Mouse (Mus musculus) cerebellum, postnatal 10 days (tissue): ENCODE data around the gene Areg.
A peak's percentile ranks its signal among the peaks of the same experiment; 100 is the strongest.

Experiments
- DNase-seq, 2 experiments: peaks; one replicate each; pipeline ENCODE4 v3.0.0; 2021; ENCODE audit warnings: mixed read lengths in 2 of 2

The Areg gene

DNA sequence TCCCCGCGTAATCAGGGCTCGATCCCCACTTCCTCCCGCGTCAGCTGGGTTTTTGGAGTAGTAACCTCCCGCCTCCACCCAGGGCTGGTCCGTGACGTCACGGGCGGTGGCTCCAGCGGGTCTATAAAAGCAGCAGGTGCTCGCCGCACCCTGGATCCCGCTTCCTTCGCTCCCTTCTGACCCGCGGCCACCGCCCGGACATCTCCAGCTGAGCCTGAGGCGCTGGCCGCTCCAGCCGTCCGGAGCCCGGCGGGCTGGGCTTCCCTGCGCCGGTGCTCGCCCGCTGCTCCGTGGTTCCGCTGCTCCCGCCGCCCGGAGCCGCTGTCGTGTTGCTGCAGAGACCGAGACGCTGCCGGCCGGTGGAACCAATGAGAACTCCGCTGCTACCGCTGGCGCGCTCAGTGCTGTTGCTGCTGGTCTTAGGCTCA, at the start of gene Areg:
Gene Areg, plus strand, starts transcription at position 154 of the 428 bp plus-strand sequence.
- DNase-seq, result peak; percentile 63 to 74

GRCm38 (mm10) chr5:91090301-91090700, 49.1 kb upstream of the Areg start:
- no peak for DNase-seq

DNA sequence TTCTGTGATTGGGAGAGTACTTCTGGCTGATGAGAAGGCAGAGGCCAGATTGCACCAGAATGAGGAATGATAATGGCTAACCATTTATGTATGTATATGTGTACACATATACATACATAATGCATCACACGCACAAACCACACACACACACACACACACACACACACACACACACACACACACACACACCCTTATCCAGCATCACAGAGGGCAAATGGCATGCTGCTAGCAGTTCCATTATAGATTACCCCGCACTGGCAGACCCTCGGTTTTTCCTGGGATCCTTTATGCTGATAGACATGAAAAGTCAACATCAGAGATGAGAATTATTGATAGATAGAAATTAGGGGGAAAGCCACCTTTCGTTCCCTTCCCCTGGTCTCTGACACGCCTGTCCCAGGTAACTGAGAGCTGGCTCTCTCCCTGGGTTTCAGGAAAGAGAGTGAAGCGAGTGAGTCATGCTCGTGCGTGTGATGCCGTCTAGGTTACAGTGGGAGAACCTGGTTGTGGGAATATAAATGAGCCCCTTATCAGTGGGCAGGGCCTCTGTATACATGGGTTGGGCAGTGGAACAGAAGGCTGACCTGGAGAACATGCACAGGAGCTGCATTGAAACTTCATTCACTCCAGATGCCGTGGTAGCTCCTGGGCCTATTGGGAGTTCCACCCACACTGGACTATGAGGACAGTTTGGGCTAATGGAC, 41.3 kb upstream of the Areg start:
- no peak for DNase-seq

- DNase-seq, result no peak
Observed at GRCm38 (mm10) chr5:91101742-91102141, 37.7 kb upstream of the Areg start.

GRCm38 (mm10) chr5:91103943-91104665, 35.3 kb upstream of the Areg start:
- peak; percentile 95 to 97 for DNase-seq

- DNase-seq, result no peak
Observed at GRCm38 (mm10) chr5:91106248-91106647, 33.2 kb upstream of the Areg start.

DNA sequence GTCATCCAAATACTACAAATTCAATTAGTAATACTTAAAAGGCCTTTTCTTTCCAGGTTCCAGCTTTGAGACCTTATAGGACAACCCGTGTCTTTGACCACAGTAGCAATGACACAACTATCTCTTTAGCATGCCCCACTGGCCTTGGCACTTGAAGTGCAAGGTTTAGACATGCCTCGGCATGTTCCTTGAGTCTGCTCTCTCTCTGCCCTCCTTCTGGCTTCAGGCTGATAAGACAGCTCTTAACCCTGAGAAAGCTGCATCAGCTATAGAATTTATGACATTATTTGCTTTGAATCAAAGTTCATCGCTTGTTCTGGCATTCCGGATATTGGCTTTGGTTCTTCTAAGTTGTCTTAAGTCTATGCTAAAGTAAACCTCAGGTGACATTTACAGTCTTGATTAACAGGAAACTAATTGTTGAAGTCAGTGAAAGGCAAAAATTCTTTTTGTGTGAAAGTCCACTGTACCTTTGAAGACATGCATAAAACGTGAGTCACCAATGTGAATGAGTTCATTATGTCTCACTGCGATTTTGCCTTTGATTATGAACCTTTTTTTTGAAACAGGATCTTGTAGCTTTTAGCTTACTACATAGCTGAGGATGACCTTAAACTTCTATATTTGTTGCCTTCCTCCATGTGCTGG, 29.3 kb upstream of the Areg start:
- DNase-seq, result no peak

GRCm38 (mm10) chr5:91111019-91111418, 28.4 kb upstream of the Areg start:
- DNase-seq, result peak; percentile 64 to 75

GRCm38 (mm10) chr5:91113967-91114366, 25.4 kb upstream of the Areg start:
- no peak for DNase-seq

DNA sequence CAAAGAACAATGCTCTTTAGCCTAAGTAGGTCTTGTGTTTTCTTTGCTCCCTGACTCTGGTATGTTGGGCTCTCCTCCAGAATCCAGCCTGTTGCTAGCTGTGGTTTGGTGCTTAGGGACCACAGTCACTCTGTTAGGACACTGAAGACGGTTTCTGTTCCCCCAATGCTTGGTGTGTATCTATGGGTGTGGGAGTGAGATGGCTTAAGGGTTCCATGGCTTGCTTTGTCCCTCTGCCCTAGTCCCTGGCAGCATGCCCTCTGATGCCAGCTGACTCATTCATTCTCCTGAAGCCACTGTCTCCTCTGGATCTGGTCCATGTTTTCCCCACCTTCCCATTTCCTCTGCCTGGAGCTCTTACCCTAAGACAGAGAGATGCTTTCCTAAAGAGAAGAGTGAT, 24.8 kb upstream of the Areg start:
- peak; percentile 54 to 62 for DNase-seq

GRCm38 (mm10) chr5:91118618-91119017, 20.8 kb upstream of the Areg start:
- no peak for DNase-seq

DNA sequence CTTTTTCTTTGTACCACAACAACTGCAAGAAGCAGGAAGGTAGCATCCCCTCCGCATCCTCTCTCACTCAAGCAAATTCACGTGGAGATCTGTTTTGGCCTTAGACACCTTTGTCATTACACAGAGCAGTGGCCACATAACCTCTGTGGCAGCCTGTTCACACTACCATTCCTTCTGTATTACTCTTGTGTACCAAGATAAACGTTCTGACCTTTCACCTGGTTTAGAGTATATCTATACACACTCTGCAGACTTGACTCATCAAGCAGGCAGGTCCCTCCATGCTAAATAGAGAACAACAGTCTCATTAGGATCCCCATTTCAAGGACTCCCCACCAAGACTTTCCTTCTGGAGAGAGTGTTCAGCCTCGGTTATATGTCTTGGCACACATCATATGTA, 16.0 kb upstream of the Areg start:
- DNase-seq, result no peak

- no peak for DNase-seq
Observed at GRCm38 (mm10) chr5:91124140-91124539, 15.3 kb upstream of the Areg start.

DNA sequence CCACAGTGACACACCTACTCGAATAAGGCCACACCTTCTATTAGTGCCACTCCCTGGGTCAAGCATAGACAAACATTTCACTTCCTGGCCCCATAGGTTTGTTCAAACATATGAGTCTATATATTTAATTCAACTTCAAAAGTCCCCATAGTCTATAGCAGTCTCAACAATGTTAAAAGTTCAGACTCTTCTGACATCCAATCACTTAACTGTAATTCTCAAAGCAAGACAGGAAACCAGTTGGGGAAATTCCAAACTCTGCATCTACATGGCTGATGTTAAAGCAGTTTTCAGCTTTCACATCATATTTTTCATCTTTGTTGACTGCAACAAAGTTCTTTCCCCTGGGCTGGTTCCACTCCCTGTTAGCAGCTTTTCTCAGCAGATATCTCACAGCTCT, 12.8 kb upstream of the Areg start:
- no peak for DNase-seq

DNA sequence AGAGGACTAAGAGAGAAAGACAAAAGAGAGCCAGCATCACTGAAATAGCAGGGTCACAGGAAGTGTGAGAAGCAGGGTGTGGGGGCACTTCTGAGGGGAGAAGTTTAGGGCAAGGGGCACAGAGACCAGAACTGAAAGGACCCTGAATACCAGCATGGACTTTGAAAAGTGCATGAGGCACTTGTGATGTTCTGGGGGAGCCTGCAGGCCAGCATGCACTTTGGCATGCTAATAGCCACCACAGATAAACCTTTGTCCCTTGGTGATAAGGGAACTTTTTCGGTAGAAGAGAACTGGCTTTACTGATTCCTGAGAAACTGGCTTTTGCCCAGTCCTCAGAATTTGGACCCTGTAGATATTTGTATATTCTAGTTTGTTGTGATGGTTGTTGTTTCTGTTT, 4.4 kb upstream of the Areg start:
- no peak for DNase-seq

- no peak for DNase-seq
Observed at GRCm38 (mm10) chr5:91138970-91139369, 429 bp upstream of the Areg start.

GRCm38 (mm10) chr5:91140896-91141448, 1.6 kb downstream of the Areg start:
- no peak for DNase-seq

GRCm38 (mm10) chr5:91144971-91145370, 5.6 kb downstream of the Areg start:
- no peak for DNase-seq

DNA sequence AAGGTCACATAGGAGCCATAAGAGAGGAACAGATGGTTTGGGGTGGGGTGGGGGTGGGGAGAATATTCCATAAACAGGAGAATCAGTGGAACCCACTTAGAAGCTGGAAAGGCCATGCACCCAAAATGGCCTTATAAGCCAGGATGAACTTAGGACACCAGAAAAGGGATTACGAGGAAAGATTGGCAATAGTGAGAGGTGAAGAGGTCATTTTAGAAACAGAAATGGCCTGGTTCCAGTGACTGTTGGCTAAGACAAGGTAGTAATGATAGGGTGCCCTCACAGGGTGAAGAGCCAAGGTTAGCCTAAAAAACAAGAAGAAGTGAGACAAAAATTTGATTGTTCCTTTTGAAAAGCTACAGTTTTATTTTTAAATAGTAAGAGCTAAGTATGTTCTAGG, 7.6 kb downstream of the Areg start:
- no peak for DNase-seq

DNA sequence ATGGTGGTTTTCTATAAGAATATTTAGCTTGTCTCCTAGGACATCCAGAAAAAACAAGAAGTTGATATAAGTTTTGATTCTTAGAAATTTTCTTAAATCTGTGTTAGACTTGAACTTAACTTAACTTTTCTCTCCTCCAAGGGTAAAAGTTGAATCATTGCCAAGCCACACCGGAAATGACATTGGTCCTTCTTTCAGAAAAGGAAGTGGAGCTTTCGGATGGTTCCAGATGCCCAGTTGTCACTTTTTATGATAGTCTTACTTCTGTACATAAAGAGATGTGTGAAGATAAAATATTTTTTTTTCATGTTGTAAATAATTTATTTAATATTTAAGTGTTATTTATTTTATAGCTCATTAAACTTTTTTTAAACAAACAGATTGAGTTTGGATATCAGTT, 8.7 kb downstream of the Areg start:
- no peak for DNase-seq

DNA sequence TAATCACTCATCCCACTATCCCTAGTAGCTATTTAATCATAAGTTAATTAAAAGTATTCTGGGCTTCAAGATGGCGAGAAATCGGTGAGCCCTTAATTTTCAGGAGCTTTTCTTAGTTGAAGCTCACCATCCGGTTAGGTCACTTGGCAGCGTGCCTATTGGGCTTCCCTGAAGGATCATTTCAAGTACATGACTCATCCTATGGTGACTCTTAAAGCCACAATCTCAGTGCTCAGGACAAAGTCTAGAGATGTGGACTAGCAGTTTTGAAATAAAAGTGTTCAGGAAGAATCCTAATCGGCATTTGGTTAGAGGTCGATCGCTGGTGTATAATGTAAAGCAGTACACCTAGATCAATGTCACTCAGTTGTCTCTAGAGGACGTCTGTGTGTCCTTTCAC, 17.3 kb downstream of the Areg start:
- peak; percentile 9 to 14 for DNase-seq

- DNase-seq, result no peak
Observed at GRCm38 (mm10) chr5:91157169-91157568, 17.8 kb downstream of the Areg start.

DNA sequence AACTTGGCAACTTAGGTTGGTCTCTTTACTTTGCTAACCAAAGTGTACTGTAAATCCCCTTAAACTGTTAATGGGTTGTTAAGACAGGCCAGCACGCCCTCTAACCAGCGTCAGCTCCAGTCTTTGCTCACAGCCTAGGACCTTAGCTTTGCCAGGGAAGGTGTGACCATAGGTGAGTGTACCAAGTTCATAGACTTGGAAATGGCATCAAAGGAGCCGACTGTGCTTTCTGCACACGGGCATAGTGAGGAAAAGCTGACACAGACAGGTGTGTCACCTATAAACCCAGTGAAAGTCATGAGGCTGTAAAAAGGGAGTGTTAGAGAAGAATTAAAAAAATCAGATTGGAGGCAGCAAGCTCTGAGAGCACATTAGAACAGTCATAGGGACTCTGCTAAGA, 23.4 kb downstream of the Areg start:
- DNase-seq, result no peak

DNA sequence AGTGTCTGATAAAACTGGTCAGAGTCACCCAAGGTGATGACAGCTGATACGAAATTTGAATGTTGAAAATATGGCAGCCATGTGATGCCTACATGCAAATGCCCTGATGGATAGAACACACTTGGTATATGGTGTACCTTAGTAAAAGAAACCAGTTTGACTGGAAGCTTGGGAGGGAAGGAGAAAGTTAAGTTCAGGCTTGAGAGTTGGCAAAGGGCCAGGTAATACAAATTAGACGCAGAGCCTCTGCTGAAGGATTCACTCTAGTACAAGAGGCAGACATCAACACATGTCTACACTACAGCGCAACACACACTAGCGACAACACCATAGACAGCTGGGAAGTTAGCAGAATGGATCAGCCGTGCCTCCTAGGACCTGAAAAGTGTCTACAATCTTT, 27.2 kb downstream of the Areg start:
- peak in 1 of 2 experiments; percentile 14 for DNase-seq
